Comparison of ENCODE assay signal across 9 mouse cellular contexts in the genomic region with DNA sequence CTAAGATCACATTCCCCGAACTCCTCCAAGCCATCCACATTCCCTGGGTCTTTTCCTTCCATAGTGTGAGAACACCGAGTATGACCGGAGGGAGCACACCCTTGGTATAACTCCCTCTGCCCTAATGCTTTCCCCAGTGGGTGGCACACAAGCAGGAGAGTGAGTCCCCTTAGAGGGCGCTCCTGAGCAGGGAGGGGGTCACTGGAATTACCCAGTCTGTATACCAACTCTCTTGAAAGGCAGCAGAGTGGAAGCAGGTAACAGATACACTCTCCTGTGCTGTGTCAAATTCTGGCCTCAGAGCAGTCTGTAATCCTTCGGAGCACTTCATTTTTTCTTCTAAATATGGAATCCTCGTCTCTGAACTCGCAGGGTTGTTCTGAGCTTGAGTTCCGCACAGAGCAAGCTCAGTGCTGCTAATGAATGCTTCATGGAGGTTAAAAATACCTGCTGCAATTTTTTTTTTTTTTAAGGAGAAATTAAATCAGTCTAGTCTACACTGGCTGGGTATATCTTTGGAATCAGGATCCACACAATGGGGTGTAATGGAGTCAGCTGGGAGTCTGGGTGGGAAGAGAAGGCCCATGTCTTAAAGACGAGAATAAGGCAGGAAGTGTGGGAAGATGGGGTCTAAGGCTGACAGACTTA.
DNase-seq lines count a peak whose midpoint lies in the region; ATAC-seq and TF ChIP-seq lines count a peak whose summit lies in the region.
"Had no signal": no experiment of that assay in that cellular context is flagged by ENCODE, and none has a peak within 500 bp of the region (broad histone marks: within the 10 kb centered on the region; RNA-seq: fewer than 3 reads in every experiment).

No protein-coding gene starts in this region.

- no peaks in the 10 kb centered on the region for H3K27me3 ChIP-seq in Patski
- H3K27me3 ChIP-seq: hindbrain, embryonic 13.5 days had no signal

- peak; percentile 41 for ATAC-seq in Patski
- peak; percentile 42 for ATAC-seq in megakaryocyte progenitor cell, adult 5-6 weeks (replicated peaks; ENCODE audit: poor library complexity)

- DNase-seq in gastrocnemius, postnatal 14 days: peak; percentile 22
- DNase-seq in gastrocnemius, postnatal 25 days: no peak
- peak; percentile 36 for DNase-seq in A20 (ENCODE audit: low read depth, low spot score)
- DNase-seq in Patski (ENCODE audit: low read depth, low spot score): no peak
- DNase-seq in urinary bladder, postnatal 14 days (ENCODE audit: low spot score): no peak
- DNase-seq in cerebellum, postnatal 25 days: no peak
- DNase-seq in right cerebral cortex, postnatal 10 days (ENCODE audit: low spot score in 2 of 2): no peak

- POLR2A ChIA-PET in Patski (lab: Charles Lee): no interaction called here

- TF ChIP-seq CTCF in Patski (IDR thresholded peaks at IDR 0.05): peak; percentile 73

- intact Hi-C loops in gastrocnemius, postnatal 14 days (cut with DNase I; ENCODE audit: low total_unique reads): no loop called here

- CTCF ChIA-PET in Patski (lab: Charles Lee): interaction anchor here (1.6 kb wide), 1 partner anchor 15 kb away, joined by 4 read pairs; no protein-coding TSS in a partner anchor

- in situ Hi-C loops in Patski (cut with MboI; ENCODE audit: low pct_unique_long_range_greater_than_20kb): no loop called here

Comparison
In these comparisons a context has a peak if more than half of its experiments do, and no peak if none do; other contexts are left out.
1. DNase-seq: peak in gastrocnemius, postnatal 14 days (single experiment) and A20 (single experiment); none in gastrocnemius, postnatal 25 days (single experiment), Patski (single experiment), urinary bladder, postnatal 14 days (single experiment), cerebellum, postnatal 25 days (0 of 2) and right cerebral cortex, postnatal 10 days (0 of 2).